Mouse (Mus musculus): ENCODE results near the gene Irx4.

Gene Irx4

DNA sequence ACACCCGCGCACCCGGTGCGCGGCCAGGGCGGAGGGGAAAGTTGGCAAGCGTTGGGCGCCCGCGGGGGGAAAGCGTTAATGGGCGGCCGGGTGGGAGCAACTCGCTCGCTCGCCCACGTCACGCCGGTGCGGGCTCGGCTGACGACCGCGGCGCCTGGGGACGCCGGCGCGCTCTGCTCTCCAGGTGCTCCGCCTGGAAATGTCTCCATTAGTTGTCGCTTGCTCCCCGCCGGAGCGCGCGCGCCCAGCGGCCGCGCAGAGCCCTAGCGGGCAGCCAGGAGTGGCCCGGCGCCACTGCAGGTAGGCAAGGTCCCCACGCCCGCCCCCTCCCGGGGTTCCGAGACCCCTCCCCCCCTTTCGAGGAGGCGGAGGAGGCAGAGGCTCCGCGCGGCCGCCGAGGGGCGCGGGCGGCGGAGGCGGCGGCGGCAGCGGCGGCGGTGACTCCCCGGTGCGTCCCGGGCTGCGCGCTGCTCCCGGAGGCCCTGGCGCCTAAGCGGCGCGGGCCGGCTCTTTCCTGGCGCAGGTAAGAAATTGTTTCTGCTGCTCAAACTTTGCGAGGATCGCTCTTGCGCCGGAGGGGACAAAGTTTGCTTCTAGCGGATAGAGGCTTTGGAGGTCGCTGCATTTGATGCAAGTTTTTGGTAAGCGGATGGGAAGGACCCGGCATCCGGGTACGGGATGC is at the start of gene Irx4:
TSS of gene Irx4 (plus strand) at position 126 of the 682 bp plus-strand sequence.
- no peak for DNase-seq

DNA sequence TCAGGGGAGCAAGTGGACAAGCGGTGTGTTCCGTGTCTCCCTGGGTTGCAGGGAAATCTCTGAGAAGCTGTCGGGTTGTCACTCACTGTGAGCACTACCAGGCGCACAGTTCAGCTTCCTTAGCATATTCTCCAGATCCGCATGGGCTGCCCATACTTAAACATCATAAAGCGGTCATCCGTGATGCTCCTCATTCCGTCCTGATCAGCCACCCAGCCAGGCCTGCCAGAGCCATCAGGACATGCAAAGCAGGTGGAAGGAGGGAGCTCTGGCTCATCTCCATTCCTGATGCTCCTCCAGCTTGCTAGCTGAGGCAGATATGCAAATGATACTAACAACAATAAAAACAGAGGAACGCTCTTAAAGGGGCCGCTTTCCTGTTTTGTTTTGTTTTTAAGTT is 46.0 kb upstream of the Irx4 start:
- no peak for DNase-seq

DNA sequence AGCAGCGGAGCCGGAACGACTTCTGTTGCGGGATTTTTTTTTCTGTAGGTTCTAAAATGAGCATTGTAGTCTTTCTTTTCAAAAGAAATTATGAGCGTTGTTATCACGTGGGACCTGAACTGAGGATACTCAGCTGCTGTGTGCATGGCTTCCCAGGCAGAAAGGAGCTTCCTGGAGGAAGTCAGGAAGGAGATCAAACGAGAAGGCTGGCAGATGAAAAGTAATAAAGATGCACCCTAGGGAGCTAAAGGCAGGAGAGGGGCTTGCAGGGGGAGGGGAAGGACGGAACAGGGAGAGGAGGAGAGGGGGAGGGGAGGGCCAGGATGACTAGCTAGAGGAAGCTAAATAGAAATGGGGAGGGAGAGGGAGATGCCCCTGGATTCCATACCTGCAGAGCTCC is 23.8 kb upstream of the Irx4 start:
- DNase-seq: no peak

GRCm38 (mm10) chr13:73239191-73239746 is 21.0 kb upstream of the Irx4 start:
- no peak for DNase-seq

DNA sequence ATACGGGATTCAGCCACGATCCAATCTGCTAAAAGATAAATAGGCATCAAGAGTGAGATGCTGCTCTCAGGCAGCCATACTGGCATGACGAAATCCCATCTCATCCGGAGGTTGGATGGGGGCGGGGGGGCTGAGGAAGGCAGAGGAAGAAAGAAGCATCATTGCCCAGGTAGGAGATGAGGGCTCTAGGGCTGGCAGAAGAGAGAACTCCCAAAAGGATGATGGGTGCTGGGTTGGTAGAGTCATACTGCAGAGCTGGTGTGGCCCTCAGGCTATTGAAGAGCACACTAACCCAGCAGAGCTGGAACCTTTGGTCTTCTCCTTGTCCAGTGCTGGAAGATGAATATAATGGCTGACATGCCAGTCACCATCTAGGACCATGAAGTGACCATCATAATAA is 17.7 kb upstream of the Irx4 start:
- no peak for DNase-seq

DNA sequence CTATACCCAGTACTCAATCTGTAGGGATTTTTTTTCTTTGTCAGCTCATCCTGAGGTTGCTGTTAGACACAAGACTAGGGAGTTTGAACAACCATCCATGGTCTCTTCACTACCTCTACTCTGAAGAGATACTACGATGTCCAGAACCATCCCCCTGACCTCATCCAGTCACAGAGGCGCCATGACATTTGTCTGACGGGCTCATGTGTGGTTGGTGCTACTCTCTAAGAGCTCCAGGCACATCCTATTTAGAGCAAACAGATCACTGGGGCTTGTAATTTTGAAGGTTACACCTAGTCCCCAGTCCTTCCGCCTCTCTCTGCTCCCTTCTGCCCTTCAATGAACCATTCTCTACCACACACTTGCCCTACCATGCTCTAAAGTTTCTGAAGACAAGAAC is 13.3 kb upstream of the Irx4 start:
- DNase-seq: no peak

- DNase-seq: no peak
These were observed 9.1 kb upstream of the Irx4 start for GRCm38 (mm10) chr13:73251222-73251621.

GRCm38 (mm10) chr13:73252022-73252421 is 8.3 kb upstream of the Irx4 start:
- no peak for DNase-seq

GRCm38 (mm10) chr13:73258415-73258814 is 1.9 kb upstream of the Irx4 start:
- no peak for DNase-seq

DNA sequence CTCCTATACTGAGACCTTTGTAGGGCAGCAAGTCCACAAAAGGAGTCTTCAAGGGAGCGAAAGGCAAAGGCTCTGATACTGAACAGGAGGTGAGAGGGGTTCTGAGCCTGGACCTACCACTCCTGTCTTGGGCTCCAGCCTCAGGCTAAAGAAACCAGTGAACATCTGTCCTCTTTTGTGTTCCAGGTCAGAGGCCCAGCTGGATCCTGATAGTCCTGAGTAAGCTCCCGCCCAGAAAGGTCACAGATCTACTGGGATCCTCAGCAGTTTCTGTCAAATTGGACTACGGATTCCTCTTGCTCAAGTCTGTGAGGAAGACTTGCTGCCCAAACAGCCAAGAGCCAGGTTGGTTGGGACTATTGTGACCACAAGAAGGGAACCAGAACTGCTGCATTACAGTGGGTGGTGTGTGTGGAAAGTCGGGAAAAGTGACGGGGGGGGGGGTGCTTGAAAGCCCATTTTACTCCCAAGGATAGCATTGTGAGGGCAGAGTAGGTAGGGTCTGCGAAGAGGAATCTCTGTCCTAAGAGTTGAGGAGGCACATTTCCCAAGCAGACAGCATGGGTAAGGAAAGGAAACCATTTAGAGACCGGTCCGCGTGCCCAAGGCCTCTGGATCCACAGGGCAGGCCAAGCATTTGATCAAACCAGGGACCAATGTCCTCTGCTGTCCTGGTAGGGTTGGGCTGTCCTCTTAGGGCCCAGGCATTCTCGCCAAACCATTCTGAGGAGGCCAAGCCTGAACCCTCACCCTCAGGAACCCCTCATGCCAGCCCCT is 514 bp upstream of the Irx4 start:
- DNase-seq: no peak

GRCm38 (mm10) chr13:73261036-73261730 is 904 bp downstream of the Irx4 start:
- no peak for DNase-seq

- DNase-seq: no peak
These were observed 1.6 kb downstream of the Irx4 start for GRCm38 (mm10) chr13:73261881-73262280.

DNA sequence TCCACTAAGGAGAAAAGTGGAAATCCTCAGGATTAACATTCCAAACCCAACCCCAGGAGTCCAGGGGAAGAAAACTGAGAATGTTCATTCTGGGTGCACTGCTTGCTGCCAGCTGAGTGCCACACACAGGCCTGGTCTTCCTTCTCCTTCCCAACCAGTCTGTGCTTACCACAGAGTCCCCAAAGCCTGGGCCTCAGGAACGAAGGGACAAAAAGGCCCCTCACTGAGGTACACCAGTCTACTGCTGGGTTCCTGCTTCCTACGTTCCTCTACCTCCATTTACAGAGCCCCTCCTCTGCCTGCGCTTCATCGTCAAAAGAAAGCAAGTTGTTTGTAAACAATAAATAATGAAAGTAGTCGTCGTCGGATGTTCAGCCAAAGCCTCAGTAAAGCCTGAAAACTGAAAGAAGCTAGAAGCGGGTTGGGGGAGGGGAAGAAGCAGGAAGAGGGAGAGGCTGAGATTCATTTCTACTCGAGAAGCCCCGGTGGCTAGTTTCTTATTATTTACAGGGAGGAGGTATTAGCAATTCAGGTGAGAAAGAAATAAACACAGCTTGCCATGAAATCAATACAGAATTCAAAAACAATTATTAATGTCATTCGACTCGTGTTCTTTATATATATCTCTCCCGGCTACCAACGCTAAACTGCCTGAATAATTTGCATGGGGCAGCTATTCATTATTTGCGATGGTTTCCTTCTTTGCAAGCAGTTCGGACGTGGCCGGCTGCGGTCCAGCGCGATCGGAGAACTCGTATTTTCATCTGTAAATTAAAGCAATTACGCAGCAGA is 2.3 kb downstream of the Irx4 start:
- DNase-seq: no peak

GRCm38 (mm10) chr13:73263128-73263971 is 3.1 kb downstream of the Irx4 start:
- DNase-seq: no peak

- no peak for DNase-seq
These were observed 4.0 kb downstream of the Irx4 start for GRCm38 (mm10) chr13:73264166-73264735.

GRCm38 (mm10) chr13:73264831-73265230 is 4.6 kb downstream of the Irx4 start:
- DNase-seq: no peak

DNA sequence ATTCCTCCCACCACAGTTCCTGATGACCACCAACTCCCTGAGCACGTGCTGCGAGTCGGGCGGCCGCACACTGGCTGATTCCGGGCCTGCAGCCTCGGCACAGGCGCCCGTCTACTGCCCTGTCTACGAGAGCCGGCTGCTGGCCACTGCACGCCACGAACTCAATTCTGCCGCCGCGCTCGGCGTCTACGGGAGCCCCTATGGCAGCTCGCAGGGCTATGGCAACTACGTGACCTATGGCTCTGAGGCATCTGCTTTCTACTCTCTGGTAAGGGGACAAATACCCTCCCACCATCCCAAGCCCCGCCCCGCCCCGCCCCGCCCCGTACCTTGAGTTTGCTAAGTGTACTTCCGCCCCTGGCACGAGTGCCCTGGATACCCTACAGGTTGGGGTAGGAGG is 5.2 kb downstream of the Irx4 start:
- DNase-seq: no peak

GRCm38 (mm10) chr13:73267551-73267950 is 7.3 kb downstream of the Irx4 start:
- no peak for DNase-seq

- DNase-seq: no peak
These were observed 8.4 kb downstream of the Irx4 start for GRCm38 (mm10) chr13:73268702-73269101.

DNA sequence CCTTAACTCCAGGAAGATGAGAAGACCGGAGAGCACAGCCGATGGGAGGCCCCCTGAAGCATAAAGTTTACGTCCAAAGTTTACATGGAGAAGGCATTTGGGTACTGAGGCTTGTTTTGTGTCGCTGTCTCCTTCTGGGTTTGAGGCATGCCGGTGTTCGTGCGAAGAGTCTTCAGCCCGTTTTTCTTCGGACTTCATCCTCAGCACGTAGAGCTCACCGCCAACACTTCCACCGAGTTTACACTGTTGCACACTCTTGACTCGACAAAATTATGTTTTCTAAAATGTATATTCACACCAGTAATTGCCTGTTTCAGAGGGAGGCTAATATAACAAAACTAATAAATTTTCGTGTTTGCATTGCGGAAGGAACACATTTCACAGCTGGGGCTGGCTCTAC is 9.0 kb downstream of the Irx4 start:
- DNase-seq: no peak

DNA sequence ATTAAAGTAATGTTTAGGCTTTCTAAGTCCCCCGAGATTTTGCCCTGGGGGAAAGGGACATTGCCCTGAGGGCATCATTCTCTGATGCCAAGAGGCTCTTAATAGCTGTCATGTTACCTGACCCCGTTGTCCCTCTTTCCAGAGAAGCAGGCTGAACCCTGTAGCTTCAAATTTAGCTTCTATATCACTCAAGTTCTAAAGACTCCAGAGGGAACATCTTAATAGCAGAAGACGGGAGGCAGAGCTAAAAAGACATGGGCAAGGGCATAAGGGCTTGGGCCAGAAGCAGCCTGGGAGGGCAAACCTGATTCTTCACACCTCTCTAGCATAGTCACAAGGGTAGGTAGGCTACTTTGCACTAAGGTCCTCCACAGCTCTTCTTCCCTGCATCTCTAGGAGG is 9.6 kb downstream of the Irx4 start:
- DNase-seq: no peak
